Mouse (Mus musculus): ENCODE measurements around the gene Rnf212b.
"Not testable (repeated sequence)": the region's sequence is repeated elsewhere in the genome, so short reads cannot be mapped to it uniquely, and the experiment has no call there.

Gene Rnf212b

DNA sequence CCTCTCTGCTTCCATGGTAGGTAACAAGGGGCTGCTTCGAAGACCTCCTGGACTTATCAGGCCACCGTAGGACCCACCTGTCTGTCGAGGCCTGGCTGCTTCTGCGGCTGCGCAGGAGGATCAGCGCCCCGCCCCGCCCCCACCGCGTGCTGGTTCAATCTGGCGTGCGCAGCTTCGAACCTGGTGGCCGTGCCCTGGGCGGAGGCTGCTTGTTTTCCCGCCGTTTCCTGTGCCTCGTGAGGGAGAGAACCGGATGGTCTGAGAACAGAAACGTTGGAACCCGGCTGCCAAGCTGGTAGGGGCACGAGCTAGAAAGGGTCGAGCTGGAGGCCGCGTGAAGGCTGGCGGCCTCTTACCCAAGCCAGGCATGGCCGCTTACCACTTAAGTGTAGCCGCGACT is at the start of gene Rnf212b:
TSS of gene Rnf212b (plus strand) at position 151 of the 400 bp plus-strand sequence.
- in situ Hi-C loops (cut with MboI, MseI) = no loop called here

- in situ Hi-C loops (cut with MboI, MseI) = not testable (repeated sequence)
Measured at GRCm38 (mm10) chr14:54766937-54767336, 47.0 kb upstream of the Rnf212b start.

GRCm38 (mm10) chr14:54768314-54769067 is 45.5 kb upstream of the Rnf212b start:
- in situ Hi-C loops (cut with MboI, MseI) = no loop called here

DNA sequence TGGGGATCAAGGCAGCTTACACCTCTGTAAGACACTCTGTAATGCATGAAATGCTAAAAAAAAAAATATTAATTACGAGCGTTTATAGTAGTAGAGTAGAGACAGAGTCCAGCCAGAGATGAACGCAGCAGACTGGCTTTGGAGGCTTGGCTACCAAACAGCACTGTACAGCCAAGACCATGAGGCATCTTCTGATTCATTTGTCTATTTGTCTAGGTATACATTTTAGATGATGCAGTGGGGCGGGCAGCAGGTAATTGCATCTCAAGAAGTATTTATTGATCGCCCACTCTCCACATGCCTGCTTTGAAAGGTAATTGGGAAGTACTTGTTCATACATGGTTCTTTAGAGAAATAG is 44.9 kb upstream of the Rnf212b start:
- in situ Hi-C loops (cut with MboI, MseI) = no loop called here

- in situ Hi-C loops (cut with MboI, MseI) = no loop called here
Measured at GRCm38 (mm10) chr14:54770373-54770772, 43.6 kb upstream of the Rnf212b start.

DNA sequence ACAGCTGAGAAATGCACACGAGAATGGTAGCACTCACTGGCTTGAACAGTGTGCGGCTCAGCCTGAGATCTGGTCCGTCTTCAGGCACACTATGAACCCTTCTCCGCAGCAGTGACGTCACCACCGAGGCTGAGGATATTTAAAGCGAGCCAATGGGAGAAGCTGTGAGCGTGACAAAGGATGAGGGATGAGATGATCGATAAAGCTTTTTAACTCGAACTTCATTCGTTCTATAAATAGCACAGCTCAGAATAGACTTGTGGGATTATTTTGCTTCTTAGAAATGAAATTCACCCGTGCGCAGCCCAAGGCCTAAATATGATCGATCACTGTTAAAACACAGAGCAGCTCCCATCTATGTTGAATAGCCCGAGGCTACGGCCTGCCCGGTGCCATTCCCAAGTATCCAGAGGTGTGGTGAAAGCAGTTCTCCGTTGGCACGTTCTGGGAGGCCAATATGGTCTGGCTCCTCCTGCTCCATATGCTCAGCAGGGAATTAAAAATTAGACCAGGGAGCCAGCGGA is 41.5 kb upstream of the Rnf212b start:
- in situ Hi-C loops (cut with MboI, MseI) = no loop called here

DNA sequence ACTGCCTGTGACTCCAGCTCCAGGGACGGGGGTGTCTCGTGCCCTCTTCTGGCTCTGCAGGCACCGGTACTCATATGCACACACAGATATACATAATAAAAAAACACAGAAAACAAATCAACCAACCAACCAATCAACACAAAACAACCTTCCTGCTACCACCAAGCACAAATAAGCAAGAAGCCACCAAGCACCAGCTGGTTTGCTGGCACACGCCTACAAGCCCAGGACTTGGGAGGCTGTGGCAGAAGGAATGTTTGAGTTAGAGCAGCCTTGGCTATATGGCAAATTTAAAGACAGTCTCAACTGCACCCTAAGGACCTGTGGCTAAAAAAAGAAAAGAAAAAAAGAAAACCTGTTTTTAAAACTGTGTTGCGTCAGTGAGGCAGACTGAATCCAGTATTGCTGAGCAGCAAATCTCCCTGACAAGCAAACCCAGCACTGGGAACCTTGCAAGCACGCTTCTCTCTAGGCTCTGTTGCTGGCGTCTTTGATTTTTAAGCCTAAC is 38.4 kb upstream of the Rnf212b start:
- in situ Hi-C loops (cut with MboI, MseI) = no loop called here

DNA sequence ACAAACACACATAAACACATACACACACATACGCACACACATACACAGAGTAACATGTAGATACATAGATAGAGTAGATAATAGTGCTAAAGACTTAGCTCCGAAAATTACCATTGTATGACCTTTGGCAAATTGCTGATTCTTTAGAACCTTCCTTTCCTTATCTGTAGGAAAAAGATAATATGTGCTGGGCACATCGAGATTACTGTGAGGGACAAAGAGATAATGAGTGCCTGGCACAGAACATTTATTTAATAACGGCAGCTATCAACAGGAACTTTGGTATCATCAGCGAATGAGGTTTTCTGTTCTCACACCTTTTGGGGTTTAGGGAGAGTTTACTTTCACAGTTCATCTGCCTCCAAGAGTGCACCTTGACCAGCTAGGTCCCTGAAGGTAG is 37.2 kb upstream of the Rnf212b start:
- in situ Hi-C loops (cut with MboI, MseI) = no loop called here

DNA sequence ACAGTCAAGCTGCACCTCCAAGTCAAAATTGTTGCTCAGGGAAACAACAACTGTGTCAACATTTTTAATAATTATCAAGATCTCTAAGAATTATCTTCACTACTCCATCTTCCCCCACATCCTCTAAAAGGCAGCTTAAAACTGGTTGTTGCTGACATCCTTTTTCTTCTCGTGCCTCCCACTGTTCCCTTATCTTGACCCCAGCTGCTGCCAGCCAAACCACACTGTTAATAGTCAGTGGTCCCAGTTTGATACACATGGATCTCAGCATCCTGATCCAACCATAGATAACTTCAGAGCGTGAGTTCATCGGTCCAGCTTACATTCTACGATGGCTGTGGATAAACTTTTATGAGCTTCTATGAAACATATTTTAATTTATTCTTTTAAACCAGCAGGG is 36.0 kb upstream of the Rnf212b start:
- in situ Hi-C loops (cut with MboI, MseI) = no loop called here

DNA sequence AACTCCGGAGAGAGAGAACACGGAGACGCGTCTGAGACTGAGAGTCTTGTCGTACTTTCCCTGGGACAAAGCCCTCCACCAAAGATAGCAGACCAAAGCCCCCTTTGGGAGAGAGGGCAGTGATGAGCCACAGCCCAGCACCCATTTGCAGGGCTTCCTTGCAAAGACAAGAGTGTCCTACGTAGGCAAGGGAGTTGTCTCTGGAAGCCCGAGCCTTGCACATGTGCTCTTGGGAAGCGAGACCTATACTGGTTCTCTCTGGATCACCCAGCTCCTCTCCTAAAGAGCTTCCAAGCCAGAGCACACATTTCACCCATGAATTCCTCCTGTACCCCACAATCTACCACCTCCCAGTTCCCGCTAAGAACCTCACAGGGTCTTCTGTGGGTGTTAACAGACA is 33.9 kb upstream of the Rnf212b start:
- in situ Hi-C loops (cut with MboI, MseI) = no loop called here

DNA sequence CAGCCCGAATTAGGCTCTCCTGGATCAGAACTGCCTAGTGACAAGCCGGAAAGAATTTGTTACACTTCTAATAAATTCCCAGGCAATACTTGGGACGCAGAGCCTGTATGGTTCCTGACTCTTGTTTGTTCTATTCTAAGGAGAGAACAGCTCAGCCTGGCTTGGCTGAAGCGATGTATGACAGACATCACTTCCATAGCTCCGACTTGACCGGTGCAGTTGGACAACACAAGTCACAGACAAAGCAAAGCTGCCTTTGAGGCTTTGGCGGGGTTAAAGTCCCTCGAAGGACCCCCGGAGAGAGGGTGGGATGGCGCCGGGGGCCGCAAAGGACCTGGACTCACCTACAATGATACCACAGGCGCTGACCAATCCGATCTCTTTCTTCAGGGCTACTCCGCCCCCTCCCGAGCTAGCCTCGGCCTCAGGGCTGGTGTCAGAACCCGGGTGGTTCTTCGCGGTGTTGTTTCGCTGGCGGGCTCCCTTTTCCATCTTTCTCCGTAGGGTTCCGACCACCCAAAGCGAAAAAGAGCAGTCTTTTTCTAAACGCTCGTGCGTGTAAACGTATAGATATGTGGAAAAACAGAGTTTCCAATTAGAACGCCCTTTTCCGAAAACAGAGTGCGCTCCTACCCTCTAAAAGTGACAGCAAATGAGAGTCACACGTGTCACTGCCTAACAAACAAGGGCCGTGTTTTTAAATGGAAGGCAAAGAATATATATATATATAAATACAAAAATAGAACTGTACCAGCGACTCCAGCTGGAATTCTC is 32.9 kb upstream of the Rnf212b start:
- in situ Hi-C loops (cut with MboI, MseI) = no loop called here

- in situ Hi-C loops (cut with MboI, MseI) = no loop called here
Measured at GRCm38 (mm10) chr14:54781610-54782365, 32.2 kb upstream of the Rnf212b start, which contains the start of gene Slc7a8. TSS of gene Slc7a8 (minus strand) at chr14:54781946.

- in situ Hi-C loops (cut with MboI, MseI) = no loop called here
Measured at GRCm38 (mm10) chr14:54782971-54783370, 31.0 kb upstream of the Rnf212b start.

GRCm38 (mm10) chr14:54785898-54786297 is 28.0 kb upstream of the Rnf212b start:
- in situ Hi-C loops (cut with MboI, MseI) = loop anchor here (5.0 kb wide), 1 partner anchor 74 kb away; the partner anchor contains the start of gene Cebpe

GRCm38 (mm10) chr14:54786489-54786888 is 27.5 kb upstream of the Rnf212b start:
- in situ Hi-C loops (cut with MboI, MseI) = loop anchor here (5.0 kb wide), 1 partner anchor 74 kb away; the partner anchor contains the start of gene Cebpe

DNA sequence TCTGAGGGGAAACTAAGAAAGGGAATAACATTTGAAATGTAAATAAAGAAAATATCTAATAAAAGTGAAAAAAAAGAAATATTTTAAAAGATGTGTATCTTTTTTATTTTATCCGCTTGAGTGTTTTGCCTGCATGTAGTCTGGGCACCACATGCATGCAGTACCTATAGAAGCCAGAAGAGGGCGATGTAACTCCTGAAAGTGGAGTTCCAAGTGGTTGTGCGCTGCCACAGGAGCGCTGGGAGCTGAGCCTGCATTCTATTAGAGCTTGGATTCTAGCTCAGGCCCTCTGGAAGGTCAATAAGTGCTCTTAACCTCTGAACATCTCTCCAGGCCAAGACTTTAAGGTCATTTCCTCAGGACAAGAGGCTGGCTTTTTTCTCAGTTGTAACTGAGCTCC is 26.7 kb upstream of the Rnf212b start:
- in situ Hi-C loops (cut with MboI, MseI) = loop anchor here (5.0 kb wide), 1 partner anchor 75 kb away; the partner anchor contains the start of gene Cebpe

GRCm38 (mm10) chr14:54788231-54788630 is 25.7 kb upstream of the Rnf212b start:
- in situ Hi-C loops (cut with MboI, MseI) = loop anchor here (5.0 kb wide), 1 partner anchor 76 kb away; the partner anchor contains the start of gene Cebpe

GRCm38 (mm10) chr14:54792166-54792565 is 21.8 kb upstream of the Rnf212b start:
- in situ Hi-C loops (cut with MboI, MseI) = no loop called here

DNA sequence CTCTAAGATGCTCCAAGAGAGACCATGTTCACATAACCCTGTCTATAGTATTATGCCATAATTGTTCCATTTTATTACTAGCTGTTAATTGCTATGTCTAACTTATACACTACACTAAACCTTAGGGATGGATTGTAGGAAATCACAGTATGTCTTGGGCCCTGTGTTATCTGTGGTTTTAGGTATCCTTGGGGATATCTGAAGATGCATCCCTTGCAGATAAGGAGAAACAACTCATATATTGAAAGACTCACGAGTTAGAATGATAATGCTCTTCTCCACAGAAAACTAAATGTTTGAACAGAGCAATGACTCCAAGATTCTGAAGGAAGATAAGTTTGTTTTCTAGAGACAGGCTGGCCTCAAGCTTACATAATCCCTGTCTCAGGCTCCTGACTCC is 20.6 kb upstream of the Rnf212b start:
- in situ Hi-C loops (cut with MboI, MseI) = no loop called here

- in situ Hi-C loops (cut with MboI, MseI) = no loop called here
Measured at GRCm38 (mm10) chr14:54793894-54794830, 19.8 kb upstream of the Rnf212b start.

Data from T-helper 1 cell (primary cell).